Mouse (Mus musculus): ENCODE data around the gene Zfp462.

GRCm38 (mm10) chr4:55013563-55014248, 68.9 kb downstream of the Zfp462 start:
- TF ChIP-seq CTCF (IDR thresholded peaks at IDR 0.05; ENCODE audit: low read depth, low read length) (no peak), POLR2A (IDR thresholded peaks at IDR 0.05; ENCODE audit: borderline replicate concordance, low read depth, low read length) (no peak)

All from bone marrow macrophage, adult 2 months (primary cell).